Mouse (Mus musculus) frontal cortex, postnatal 14 days (tissue): Measurements from ENCODE around the gene E130114P18Rik.

Source experiments
- DNase-seq, 2 experiments: peaks; one replicate each; pipeline ENCODE4 v3.0.0; 2022; ENCODE audit warnings: low spot score in 2 of 2

The E130114P18Rik gene

DNA sequence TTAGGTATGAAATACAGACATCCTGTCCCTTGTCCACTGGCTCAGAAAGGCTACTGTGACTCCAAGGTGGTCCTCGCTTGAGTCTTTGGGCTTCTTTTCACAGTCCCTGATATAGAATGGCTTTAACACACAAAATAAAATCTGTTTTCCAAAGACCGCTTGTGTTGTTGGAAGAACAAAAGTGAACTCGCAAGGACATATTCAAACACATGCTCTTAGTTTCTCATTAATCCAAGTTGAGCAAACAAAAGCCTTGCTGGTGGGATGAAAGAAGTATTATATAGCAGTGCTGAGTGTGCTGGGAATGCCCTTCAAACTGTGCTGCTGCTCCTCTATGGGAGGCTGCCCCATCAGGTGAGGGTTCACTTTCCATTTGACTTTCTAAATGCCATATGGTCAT lies 169.7 kb downstream of the E130114P18Rik start:
- DNase-seq: no peak

DNA sequence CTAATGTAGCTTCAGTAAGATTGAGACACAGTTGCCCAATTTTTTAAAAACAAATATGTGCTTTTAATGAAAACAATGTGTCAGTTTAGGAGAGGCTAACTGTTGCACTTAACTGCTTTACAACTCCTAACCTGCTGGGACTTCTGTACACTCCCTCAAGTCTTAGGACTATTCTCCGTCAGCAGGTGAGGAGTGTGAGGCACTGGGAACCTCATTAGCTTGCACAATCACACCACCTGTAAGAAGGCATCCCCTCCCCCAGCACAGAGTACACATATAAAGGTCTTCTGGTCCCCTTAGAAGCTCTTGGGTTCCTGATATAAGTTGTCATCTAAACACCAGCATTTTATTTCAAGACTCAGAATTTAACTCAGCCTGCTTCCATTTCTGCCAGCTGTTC lies 170.7 kb downstream of the E130114P18Rik start:
- DNase-seq: no peak

DNA sequence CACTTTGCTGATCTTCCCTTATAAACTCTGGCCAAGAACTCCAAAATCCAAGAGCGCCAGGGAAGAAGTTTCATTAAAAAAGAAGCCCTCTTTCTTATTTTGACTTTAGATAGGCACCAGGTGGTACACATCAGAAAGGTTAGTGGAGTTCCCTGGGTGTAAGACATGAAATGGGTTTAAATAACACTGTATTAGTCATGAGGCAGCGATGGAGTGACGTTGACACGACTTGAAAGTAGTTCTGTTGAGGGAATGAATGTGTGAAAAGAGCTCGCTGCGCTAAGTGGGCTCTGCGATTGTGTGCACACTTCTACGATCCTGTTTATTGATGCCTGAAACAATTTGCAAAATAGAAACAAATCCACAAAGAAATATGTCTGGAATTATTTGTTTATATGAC lies 171.4 kb downstream of the E130114P18Rik start:
- no peak for DNase-seq

DNA sequence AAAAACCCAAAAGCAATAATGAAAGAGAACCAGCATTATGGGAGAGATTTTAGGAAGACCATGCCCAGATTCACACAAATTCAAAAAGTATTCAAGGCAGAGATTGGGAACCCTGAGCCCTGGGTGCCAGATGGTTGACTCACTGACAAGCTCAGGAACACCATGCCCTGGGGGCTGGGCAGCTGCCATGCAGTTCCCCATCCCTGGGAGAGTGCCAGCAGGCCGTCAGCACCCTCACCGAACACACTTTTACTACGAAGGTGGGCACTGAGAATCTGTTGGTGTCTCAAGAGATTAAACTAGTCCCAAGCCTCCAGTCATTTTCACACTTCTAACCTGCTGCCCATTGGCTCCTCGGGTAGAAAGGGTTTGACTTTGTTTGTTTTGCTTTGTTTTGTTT lies 175.3 kb downstream of the E130114P18Rik start:
- no peak for DNase-seq

DNA sequence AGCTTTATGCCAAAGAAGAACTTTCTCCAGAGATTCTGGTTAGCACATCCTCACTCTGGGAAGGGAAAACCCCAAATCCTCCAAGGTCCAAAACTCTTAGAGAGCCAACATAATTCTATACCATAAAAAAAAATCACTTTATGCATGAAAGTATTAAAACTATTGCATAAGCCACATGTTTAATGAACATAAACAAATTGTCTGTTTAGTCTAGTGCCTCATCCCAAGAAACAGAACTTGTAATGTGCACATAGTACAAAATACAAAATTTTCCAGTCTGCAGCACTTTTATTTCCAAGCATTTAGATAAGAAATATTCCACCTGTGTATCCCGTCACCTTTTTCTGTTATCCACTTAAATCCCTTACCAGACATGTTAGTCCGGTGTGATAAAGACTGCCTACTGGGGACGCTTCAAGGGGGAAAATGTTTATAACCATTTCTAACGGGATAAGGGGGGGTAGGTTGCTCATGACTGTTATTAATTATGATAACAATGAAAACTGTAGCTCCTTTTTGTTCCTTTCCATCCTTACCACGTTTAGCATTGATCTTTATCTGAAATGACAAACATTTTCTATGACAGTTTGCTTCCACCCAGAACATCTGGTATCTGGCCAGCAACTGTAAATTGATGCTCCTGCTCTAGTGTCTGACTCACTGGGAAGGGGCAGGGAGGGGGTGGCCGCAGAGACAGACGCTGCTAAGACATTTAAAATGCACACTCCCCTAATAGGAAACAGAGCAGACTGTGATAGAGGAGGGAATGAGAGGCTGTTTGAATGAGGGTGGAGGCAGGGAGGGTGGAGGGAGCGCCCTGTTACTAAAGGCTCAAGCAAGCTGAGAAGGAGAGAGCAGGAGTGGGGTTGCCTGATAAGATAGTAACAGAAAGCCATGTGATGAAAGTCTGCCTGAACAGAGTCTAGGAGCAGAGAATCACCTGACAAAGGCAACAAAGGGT lies 176.7 kb downstream of the E130114P18Rik start:
- no peak for DNase-seq

DNA sequence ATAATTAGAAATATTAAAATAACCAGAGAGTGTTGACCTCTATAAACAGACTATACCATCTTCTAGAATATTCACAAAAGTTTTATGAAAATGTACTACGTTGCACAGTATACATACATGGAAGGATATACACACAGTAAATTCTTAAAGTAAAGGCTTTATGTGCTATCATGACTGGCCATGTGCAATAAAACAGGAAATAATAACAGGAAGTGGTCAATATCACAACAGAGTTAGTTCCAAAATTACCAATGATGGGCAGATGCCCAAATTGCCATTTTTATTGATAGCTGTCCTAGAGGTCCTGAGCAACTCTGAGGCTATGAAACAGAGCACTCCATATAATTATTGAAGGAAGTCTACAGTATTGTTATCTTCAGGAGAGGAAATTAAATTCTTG lies 180.4 kb downstream of the E130114P18Rik start:
- no peak for DNase-seq

DNA sequence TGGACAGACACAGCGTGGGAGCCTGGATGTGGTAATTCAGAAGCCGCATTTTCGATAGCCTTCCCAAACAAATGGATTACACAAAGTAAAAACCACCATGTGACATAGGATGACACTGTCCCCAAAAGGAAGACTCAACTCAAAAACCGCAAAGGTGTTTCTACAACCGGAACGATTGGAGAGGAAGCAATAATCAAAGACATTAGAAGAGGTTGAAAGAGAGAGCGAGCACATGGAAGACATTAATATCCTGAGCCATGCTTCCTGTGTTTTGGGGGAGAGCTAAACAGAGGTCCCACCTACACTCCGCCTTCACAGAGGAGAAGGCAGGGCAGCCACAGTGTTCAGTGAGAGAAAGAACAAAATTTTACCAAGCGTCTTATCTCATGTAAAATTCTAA lies 181.5 kb downstream of the E130114P18Rik start:
- no peak for DNase-seq

DNA sequence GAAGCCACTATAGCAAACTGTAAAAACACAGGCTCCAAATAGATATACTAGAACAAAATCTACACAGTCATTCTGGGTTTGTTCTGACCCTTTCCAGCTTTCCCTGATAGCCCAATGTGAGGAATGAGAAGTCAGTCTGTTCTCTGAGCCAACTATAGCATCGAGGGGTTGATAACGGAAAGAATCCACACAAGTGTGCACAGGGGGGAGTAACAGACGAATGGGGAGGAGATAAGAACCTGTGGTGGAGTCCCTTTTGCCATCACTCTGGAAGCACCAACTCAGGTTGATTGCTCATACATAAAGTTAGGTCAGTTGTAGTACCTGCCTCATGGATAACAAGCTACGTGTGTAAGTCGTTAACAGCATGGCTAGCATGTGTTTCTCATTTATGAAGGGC lies 184.0 kb downstream of the E130114P18Rik start:
- DNase-seq: no peak

DNA sequence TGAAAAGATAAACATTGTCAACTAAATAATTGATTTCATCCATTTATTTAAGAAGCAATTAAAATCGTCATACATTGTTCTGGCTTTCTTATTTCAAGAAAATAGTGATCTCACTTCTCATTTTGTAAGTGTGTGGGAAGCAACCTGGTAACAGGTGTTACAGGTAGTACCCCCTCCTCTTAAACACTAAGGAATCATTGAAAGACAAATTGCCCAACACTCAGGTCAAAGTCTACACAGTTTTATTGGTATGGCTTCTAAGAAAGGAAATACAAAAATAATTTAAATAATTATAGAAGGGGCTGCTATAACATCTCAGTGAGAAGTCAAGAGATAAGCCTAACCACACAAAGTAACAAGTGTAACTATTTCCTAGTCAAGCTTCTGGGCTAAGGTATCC lies 188.1 kb downstream of the E130114P18Rik start:
- DNase-seq: no peak

DNA sequence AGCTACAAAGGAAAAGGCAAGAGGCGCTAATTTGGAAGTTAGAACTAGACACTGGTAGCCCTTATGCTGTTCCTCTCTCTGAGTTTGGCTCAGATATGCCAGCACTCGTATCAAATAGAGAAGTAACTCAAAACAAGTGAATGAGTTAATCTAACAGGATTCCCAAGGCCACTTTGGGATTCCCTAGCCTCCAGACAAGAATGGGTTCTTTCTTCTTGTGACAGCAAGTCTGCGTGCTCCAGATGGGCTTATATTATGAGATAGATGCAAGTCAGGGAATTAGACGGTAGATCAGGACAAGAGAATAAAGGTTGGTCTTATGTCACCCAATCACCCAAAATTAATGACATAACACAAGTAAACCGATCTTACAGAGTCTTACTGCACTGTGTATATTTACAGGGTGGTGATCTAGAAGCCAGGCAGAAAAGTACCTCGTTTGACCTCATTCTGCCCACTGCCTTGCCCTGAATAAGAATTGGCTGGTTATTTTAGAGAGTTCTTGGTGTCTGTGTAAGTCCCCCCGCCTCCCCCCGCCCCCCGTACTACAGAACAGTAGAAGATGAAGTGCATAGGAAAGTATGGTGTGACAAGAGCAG lies 190.4 kb downstream of the E130114P18Rik start:
- DNase-seq: no peak

DNA sequence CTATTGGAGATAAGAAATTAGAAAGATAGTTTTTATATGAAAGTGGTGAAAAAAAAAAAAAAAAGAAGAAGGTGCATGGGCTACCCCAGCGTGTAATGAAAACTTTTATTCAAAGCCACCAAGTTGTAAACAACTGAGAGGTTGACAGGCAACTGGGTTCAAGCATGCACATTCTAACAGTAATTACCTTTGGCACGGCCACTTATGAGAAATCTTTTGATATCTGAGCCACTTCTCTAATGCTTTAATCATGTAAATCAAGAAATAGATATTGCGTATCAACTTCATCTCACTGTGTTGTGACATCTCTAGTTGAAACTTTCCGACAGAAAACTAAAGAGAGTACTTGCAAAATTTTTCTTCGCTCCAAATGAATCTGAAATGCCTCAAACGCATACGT lies 192.7 kb downstream of the E130114P18Rik start:
- DNase-seq: no peak

DNA sequence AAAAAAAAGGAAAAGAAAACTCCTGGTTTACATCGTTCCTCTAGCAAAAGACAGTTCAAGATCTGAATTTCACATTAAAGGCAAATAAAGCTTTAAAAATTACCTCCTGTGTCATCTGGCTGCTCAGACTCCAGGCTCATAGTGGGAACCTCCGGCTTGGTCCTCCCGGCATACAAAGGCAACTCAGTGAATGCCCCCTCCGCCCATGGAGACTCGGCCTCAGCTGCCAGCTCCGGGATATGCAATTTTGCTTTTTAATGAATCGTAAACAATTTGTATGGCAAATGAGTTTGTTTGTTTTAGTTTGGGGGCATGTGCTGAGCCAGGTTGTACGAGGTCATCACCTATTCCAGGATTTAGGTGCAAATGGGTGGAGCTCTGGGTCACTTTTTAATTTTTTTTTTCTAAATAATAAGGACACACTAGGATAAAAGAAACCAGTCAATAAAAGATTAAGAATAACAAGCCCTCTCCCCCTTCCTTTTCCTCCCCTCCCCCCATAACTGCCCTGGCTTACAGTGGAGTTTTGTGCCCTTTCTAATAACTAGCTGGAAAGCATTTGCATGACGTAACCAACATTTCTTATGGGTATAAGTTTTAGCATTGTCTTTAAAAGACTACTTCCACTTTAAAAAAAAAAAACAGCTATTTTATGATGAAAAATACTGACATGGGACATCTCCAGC lies 193.3 kb downstream of the E130114P18Rik start:
- DNase-seq: no peak

DNA sequence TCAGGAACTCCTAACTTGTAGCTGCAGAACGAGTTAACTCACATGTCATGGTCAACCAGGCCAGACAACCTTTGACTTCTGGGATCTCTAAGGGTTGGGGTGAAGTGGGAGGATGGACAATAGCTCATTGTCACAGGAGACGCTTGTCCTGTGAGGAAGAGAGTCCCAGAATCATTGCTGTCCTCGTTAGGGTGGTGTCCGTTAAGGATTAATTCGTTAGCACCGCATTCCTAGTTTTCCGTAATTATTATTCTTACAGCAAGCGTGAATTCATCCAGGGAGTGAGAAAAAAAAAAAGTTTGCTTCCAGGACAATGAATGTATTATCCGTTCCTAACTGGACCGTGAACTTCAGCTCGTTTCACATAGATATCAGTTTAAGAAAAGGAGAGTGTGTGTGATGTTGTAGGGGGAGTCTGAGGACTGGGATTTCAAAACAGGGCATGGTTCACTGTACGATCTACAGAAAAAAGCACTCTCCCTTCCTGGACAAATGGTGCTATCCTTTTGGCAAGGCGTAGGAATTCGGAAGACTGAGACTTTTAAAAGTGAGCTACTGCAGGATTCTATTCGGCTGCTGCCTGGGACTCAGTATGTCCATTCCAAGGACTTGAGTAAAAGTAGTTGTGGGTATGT lies 195.0 kb downstream of the E130114P18Rik start:
- DNase-seq: no peak

DNA sequence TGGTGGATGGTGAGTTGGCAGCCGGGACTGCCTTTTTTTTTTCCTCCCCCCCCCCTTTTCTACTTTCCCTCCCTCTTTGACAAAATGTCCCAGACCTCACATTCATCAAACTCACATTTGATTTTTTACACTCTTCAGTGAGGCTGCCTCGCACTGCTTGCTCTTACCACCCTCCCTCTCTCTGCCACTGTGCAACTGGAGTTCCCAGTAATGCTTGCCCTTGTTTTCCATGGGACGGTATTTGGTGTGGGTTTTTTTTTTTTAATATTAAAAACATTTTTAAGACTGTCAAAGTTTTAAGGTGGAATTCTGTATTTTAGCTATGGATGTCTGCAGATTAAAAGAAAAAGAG lies 195.8 kb downstream of the E130114P18Rik start:
- DNase-seq: no peak

DNA sequence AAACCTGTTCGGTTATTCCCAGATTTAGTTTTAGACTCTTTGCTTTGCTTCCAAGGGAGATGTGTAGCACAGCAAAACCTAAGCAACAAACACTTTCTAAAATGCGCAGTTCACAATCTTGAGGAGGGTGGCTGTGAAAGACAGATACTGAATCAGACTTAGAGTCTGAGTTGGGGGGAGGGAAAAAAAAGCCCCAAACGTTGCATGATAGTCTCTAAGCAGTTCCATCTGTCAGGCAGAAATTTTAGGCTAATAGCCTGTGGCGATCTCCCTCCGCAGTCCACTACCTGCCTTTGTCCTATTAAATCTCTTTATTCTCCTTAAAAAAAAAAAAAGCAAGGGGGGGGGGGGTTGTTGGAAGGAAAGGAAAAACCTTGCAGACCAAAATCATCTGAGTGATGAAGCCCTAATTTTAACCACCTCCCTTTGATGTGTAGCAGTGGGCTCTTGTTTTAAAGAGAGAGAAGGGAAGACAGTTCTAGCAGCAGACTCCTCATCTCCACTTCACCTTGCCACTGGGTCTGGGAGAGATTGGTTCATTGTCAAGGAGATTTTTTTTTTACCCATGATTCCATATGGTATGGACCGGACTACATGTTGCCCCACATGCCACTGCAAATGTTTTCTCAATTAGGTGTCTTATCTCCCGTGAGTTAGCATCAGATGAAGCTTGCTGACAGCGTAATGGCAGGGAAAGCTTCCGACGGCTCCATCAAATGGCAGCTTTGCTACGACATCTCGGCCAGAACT lies 196.4 kb downstream of the E130114P18Rik start:
- DNase-seq: no peak

DNA sequence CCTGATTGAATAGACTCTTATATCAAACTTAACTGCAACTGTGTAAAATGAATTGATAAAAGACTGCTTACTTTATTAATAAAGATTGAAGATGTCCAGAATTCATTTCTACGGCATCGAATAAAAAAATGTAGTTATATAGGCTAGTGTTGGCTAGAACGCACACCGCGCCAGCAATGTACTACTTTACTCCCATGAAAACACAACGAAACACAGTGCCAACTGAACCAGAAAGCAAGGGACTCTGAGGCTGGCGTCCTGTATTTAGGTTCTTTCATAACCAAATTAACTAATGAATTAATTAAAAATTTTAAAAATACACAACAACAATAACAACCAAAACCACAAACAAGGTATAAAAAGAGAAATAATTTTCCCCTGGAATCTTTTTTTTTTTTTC lies 197.0 kb downstream of the E130114P18Rik start:
- DNase-seq: no peak

DNA sequence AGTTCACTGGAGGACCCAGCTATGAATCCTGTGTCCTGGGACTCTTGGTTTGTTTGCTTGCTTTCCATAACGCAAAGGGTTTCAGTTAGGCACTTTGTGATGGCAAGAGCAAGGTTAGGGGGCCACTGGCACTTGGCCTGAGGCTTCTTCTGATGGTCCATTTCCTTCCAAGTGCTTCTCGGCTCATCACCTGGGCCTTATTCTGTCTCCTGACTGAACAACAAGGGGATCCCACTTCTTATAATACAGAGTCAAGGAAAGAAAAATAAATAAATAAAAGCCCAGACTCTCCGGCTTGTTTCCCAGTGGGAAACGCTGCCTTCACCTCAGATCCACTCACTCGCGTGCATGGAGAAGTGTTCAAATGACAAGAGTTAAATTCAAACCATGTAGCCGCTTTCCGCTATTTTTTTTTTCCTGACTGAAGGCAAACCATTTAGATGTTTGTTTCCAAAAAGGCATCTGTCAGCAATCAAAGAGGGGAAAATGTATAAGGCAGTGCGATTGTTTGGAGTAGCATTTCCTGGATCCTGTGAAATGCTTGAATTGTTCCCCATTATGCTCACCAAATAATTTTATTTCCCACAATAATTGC lies 199.2 kb downstream of the E130114P18Rik start:
- DNase-seq: no peak

DNA sequence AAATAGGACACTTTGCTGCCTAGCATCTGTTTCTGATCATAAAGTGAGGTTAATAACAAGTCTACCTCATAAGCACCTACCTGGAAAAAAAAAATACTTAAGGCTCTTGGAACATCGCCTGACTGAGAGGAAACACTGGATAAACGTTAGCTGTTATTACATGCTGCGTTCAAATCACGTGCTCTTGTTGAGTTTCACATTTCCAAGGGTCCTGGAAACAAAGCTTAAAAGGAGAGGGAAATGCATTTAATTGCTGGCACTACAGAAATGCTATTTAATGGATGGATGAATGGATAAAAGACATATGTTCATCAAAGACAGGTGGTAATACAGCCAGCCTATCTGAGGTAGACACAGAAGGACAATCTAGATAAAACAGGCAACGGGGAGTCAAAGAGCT lies 200.4 kb downstream of the E130114P18Rik start:
- no peak for DNase-seq

DNA sequence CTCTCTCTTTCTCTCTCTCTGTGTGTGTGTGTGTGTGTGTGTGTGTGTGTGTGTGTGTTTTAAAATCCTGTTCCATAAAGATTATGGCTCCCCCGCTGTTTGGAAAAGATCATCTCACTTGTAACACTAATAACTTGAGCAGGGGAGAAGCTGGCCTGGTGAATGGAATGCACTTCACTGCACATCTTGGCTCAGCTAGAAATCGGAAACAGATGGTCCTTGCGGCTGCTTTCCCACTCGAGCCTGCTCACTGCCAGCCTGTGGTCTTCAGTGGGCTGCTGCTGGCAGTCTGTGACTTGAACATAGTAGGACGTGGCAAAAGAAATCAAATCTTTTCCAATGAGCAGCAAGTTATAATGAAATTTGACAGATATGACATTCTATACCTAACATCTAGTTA lies 202.4 kb downstream of the E130114P18Rik start:
- peak; percentile 37 to 43 for DNase-seq

DNA sequence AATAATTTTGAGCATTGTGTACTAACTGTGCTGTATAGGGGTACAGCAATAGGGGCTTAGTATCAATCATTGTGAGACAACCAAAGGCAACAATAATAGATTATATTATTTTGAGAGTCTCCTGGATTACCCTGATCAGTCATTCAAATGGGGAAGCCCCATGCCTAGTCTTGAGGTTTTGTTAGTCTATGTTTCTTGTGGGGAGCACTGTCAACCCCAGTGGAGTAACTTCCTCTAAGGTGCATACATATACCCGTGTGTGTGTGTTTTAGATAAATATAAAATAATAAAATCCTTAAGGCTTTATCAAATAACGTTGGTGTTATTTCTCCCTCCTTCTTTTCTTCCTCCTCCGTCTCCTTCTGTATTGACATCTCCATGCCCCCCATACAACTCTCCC lies 208.6 kb downstream of the E130114P18Rik start:
- DNase-seq: no peak

DNA sequence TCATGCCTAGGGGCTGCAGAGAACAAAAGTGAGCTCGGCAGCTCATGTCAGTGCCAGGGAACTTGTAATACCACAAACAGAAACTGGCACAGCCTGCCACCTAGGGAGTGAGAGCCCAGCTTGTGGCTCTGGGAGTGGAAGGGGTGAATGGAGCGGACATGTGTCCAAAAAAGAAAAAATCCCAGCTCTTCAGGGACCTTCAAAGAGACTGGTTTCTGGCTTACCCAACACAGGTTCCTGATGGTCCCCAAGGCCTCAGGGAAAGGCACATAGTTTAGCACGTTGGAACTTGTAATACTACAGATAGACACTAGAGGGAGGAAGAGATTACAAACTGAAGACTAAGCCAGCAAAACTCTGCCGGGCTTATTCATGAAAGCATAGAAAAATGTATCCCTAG lies 213.2 kb downstream of the E130114P18Rik start:
- DNase-seq: no peak
